Mouse (Mus musculus) monocyte, adult 5-6 weeks (primary cell): ENCODE results near the gene Elovl4. TPM values are rescaled to one million over a fixed set of nuclear protein-coding genes. Genes with fewer than 3 reads are reported as not detected.

Source experiments
- ATAC-seq: fragments of 153-309, 156-312 bp; replicated peaks from 2 replicates; pipeline ENCODE4 v1.8.0; 2017; ENCODE audit warnings: mild to moderate bottlenecking; ENCODE audit not compliant: low TSS enrichment, insufficient number of reproducible peaks, severe bottlenecking, poor library complexity, low FRiP score
- total RNA-seq: library from RNA; stranded (forward); fragments of 200-1000, 200-491, 200-594 nt; gene quantifications from 3 replicates; pipeline ENCODE4 v1.2.3, GENCODE M21; 2017

Elovl4 gene
- total RNA-seq, 1 experiment from 2014 or later = not detected

GRCm38 (mm10) chr9:83731877-83732276 lies 74.2 kb downstream of the Elovl4 start:
- no peak for ATAC-seq

- no peak for ATAC-seq
Observed at GRCm38 (mm10) chr9:83730836-83731235, 75.2 kb downstream of the Elovl4 start.

Other genes with a start within 250 kb of the Elovl4 start
- gene Ttk, start 28.4 kb upstream of the Elovl4 start, total RNA-seq = 0.49 TPM in 1 of 3 replicates, not detected in the others
- gene Bckdhb, start 118.9 kb upstream of the Elovl4 start, total RNA-seq = 3.7 to 12.0 TPM (median 11.7 TPM) in 3 replicates